ENCODE assay signal across 8 mouse cellular contexts in the genomic region with DNA sequence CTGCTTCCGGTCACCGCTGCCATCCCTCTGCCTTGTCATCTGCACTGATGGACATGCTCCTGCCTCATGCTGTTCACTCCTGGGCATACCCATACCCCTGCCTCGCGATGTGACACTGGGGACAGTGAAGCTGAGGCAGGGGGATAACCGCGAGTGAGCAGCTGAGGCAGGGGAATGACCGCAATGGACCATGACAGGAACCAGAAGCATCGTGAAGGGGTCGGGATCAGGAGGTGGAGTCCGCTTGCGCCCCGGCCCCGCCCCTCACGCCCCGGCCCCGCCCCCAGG. TPM values are rescaled to one million over a fixed set of nuclear protein-coding genes. Genes with fewer than 3 reads are reported as not detected.
DNase-seq lines count a peak whose midpoint lies in the region; ATAC-seq lines count a peak whose summit lies in the region.

No protein-coding gene starts in this region.

- H3K4me1 ChIP-seq in embryonic facial prominence, embryonic 11.5 days (ENCODE audit: control insufficient read depth, insufficient read depth, low read length): no peaks in the 10 kb centered on the region
- 0 out of 2 replicates have a peak, but pooled peaks cover 6% of the 10 kb centered on the region for H3K4me1 ChIP-seq in hindbrain, embryonic 13.5 days (replicated peaks)
- H3K4me1 ChIP-seq in midbrain, embryonic 14.5 days (ENCODE audit: control insufficient read depth, insufficient read depth, low read length): no peaks in the 10 kb centered on the region

- peak overlapping the region; percentile 67 for H3K4me2 ChIP-seq in embryonic facial prominence, embryonic 11.5 days (ENCODE audit: low read depth, low read length)
- H3K4me2 ChIP-seq in hindbrain, embryonic 13.5 days: peak overlapping the region; percentile 74
- peak overlapping the region; percentile 79 for H3K4me2 ChIP-seq in midbrain, embryonic 14.5 days (ENCODE audit: low read length)

- WGBS in embryonic facial prominence, embryonic 11.5 days: 36% methylated on average over 12 of the region's 16 CpGs
- WGBS in hindbrain, embryonic 13.5 days: 42% methylated on average over 12 of the region's 16 CpGs
- 24% methylated on average over 15 of the region's 16 CpGs for WGBS in midbrain, embryonic 14.5 days

- H3K9me3 ChIP-seq in embryonic facial prominence, embryonic 11.5 days (replicated peaks; ENCODE audit: control insufficient read depth, low read length): peaks cover 14% of the 10 kb centered on the region
- H3K9me3 ChIP-seq in hindbrain, embryonic 13.5 days: peaks cover 41% of the 10 kb centered on the region
- peaks cover 32% of the 10 kb centered on the region for H3K9me3 ChIP-seq in midbrain, embryonic 14.5 days (ENCODE audit: control insufficient read depth, low read length)

- H3K9ac ChIP-seq in embryonic facial prominence, embryonic 11.5 days (replicated peaks; ENCODE audit: low read length): peak overlapping the region; percentile 70
- peak overlapping the region; percentile 62 for H3K9ac ChIP-seq in hindbrain, embryonic 13.5 days
- peak overlapping the region; percentile 73 for H3K9ac ChIP-seq in midbrain, embryonic 14.5 days (replicated peaks; ENCODE audit: low read length)

- peak; percentile 28 for DNase-seq in layer of hippocampus, adult 9-11 months
- DNase-seq in layer of hippocampus, adult 9-10 months (ENCODE audit: low spot score): no peak
- no peak for DNase-seq in embryonic facial prominence, embryonic 11.5 days (ENCODE audit: low spot score)
- no peak for DNase-seq in midbrain, embryonic 14.5 days
- no peak for DNase-seq in testis, postnatal 10 days (ENCODE audit: low spot score)
- no peak for DNase-seq in urinary bladder, postnatal 14 days (ENCODE audit: low spot score)
- DNase-seq in cerebellum, postnatal 14 days: no peak

- ATAC-seq in embryonic facial prominence, embryonic 11.5 days (replicated peaks; ENCODE audit: insufficient number of reproducible peaks, low FRiP score, low TSS enrichment, low read depth): peak; percentile 20; the same call in 1 of the 2 replicates
- ATAC-seq in hindbrain, embryonic 13.5 days (ENCODE audit: low FRiP score): peak; percentile 19
- ATAC-seq in midbrain, embryonic 14.5 days (ENCODE audit: low FRiP score, low TSS enrichment): peak; percentile 7; the same call in 1 of the 2 replicates

- H3K4me3 ChIP-seq in embryonic facial prominence, embryonic 11.5 days (ENCODE audit: low read depth, low read length): peak overlapping the region; percentile 63
- H3K4me3 ChIP-seq in hindbrain, embryonic 13.5 days: peak overlapping the region; percentile 52
- H3K4me3 ChIP-seq in midbrain, embryonic 14.5 days (replicated peaks; ENCODE audit: low read depth, low read length): peak overlapping the region; percentile 61

- no peaks in the 10 kb centered on the region for H3K36me3 ChIP-seq in embryonic facial prominence, embryonic 11.5 days (replicated peaks; ENCODE audit: control insufficient read depth, insufficient read depth, low read depth, low read length)
- no peaks in the 10 kb centered on the region for H3K36me3 ChIP-seq in hindbrain, embryonic 13.5 days
- H3K36me3 ChIP-seq in midbrain, embryonic 14.5 days (ENCODE audit: control insufficient read depth, insufficient read depth, low read length): no peaks in the 10 kb centered on the region

- H3K27ac ChIP-seq in embryonic facial prominence, embryonic 11.5 days (replicated peaks; ENCODE audit: low read depth, low read length): no peak overlapping the region
- H3K27ac ChIP-seq in hindbrain, embryonic 13.5 days: no peak overlapping the region; the same call in 1 of the 2 replicates
- no peak overlapping the region for H3K27ac ChIP-seq in midbrain, embryonic 14.5 days (replicated peaks; ENCODE audit: low read depth, low read length)

- no peaks in the 10 kb centered on the region for H3K27me3 ChIP-seq in embryonic facial prominence, embryonic 11.5 days (ENCODE audit: control insufficient read depth, insufficient read depth, low read length)
- H3K27me3 ChIP-seq in hindbrain, embryonic 13.5 days: no peaks in the 10 kb centered on the region
- no peaks in the 10 kb centered on the region for H3K27me3 ChIP-seq in midbrain, embryonic 14.5 days (ENCODE audit: control insufficient read depth, insufficient read depth, low read length)

RNA-seq across cellular contexts. Expression of a gene that starts 0.7 kb away (rescaled TPM):
- polyA plus RNA-seq in embryonic facial prominence, embryonic 11.5 days (2014; fragmentation: Nextera tagmentation; extraction: Ambion mirVana): 1.4 and 3.8 TPM in 2 replicates
- 1.6 and 2.2 TPM in 2 replicates for polyA plus RNA-seq in hindbrain, embryonic 13.5 days (2015; fragmentation: Nextera tagmentation; extraction: Ambion mirVana)
- 2.4 TPM in 2 replicates for polyA plus RNA-seq in midbrain, embryonic 14.5 days (2014; fragmentation: Nextera tagmentation; extraction: Ambion mirVana)

RNA-seq across cellular contexts. Expression of a gene that starts 24.1 kb away (rescaled TPM):
- not detected in 2 replicates for polyA plus RNA-seq in embryonic facial prominence, embryonic 11.5 days (2014; fragmentation: Nextera tagmentation; extraction: Ambion mirVana)
- polyA plus RNA-seq in hindbrain, embryonic 13.5 days (2015; fragmentation: Nextera tagmentation; extraction: Ambion mirVana): 0.12 TPM in 1 of 2 replicates, not detected in the other
- 0.05 TPM in 1 of 2 replicates, not detected in the other for polyA plus RNA-seq in midbrain, embryonic 14.5 days (2014; fragmentation: Nextera tagmentation; extraction: Ambion mirVana)

RNA-seq across cellular contexts. Expression of a gene that starts 54.3 kb away (rescaled TPM):
- not detected in 2 replicates for polyA plus RNA-seq in embryonic facial prominence, embryonic 11.5 days (2014; fragmentation: Nextera tagmentation; extraction: Ambion mirVana)
- polyA plus RNA-seq in hindbrain, embryonic 13.5 days (2015; fragmentation: Nextera tagmentation; extraction: Ambion mirVana): not detected in 2 replicates
- polyA plus RNA-seq in midbrain, embryonic 14.5 days (2014; fragmentation: Nextera tagmentation; extraction: Ambion mirVana): not detected in 2 replicates
